Mouse (Mus musculus) limb, embryonic 13.5 days (tissue): Measurements from ENCODE around the gene Orm2. TPM values are rescaled to one million over a fixed set of nuclear protein-coding genes. Genes with fewer than 3 reads are reported as not detected.

Experiments
- ATAC-seq: fragments of 200-750 bp; cut with Nextera tagmentation; 2 replicates; pipeline ENCODE4 v1.8.0; 2017; ENCODE audit warnings: low read depth, moderate number of reproducible peaks, moderate TSS enrichment; ENCODE audit not compliant: low FRiP score
- H3K27ac ChIP-seq: fragments of 300-500 bp; sonication (generic); 2 replicates; pipeline ENCODE4 v1.5.1; 2015; ENCODE audit warnings: inconsistent platforms, mild to moderate bottlenecking, moderate library complexity
- H3K27me3 ChIP-seq: fragments of 300-500 bp; sonication (generic); 2 replicates; pipeline ENCODE4 v1.6.1; 2015; ENCODE audit warnings: mild to moderate bottlenecking, inconsistent platforms
- H3K36me3 ChIP-seq: fragments of 300-500 bp; sonication (generic); 2 replicates; pipeline ENCODE4 v1.6.1; 2015; ENCODE audit warnings: inconsistent platforms, mild to moderate bottlenecking, moderate library complexity
- H3K4me1 ChIP-seq: fragments of 300-500 bp; sonication (generic); 2 replicates; pipeline ENCODE4 v1.6.1; 2015; ENCODE audit warnings: inconsistent platforms
- H3K4me2 ChIP-seq: fragments of 300-500 bp; sonication (generic); replicated peaks from 2 replicates; pipeline ENCODE4 v1.6.1; 2015; ENCODE audit warnings: inconsistent platforms, mild to moderate bottlenecking, moderate library complexity
- H3K4me3 ChIP-seq: fragments of 300-500 bp; sonication (generic); 2 replicates; pipeline ENCODE4 v1.5.1; 2015; ENCODE audit warnings: moderate library complexity, mild to moderate bottlenecking, inconsistent platforms
- H3K9ac ChIP-seq: fragments of 300-500 bp; sonication (generic); 2 replicates; pipeline ENCODE4 v1.6.1; 2015; ENCODE audit warnings: mild to moderate bottlenecking, inconsistent platforms
- H3K9me3 ChIP-seq: fragments of 300-500 bp; sonication (generic); 2 replicates; pipeline ENCODE4 v1.6.1; 2016; ENCODE audit warnings: inconsistent platforms
- WGBS: fragments of 180-500 bp; shearing (Covaris S2); methylation state at CpG from one replicate; pipeline ENCODE4 v1.1.7; 2015; 5-methylcytosine and 5-hydroxymethylcytosine counted together
- polyA plus RNA-seq: library from polyadenylated mRNA; unstranded; fragments of >200 nt; fragmentation: Nextera tagmentation; extraction: Ambion mirVana; gene quantifications from 2 replicates; pipeline ENCODE4 v1.2.1, GENCODE M21; 2015

Gene Orm2
- polyA plus RNA-seq, 1 experiment from 2014 or later = not detected

GRCm38 (mm10) chr4:63409908-63410582 lies 47.8 kb downstream of the Orm2 start:
- Histone ChIP-seq H3K36me3 (no peaks in the 10 kb centered on the region), H3K27ac (peak overlapping the region; percentile 17; the same call in 1 of the 2 replicates), H3K9ac (peak overlapping the region; percentile 56), H3K4me3 (peak overlapping the region; percentile 64), H3K9me3 (no peaks in the 10 kb centered on the region), H3K4me1 (peaks cover 42% of the 10 kb centered on the region), H3K27me3 (no peaks in the 10 kb centered on the region), H3K4me2 (peak overlapping the region; percentile 97)
- WGBS = under 1% methylated on average over 39 of the region's 39 CpGs
- ATAC-seq = peak; percentile 75

GRCm38 (mm10) chr4:63410583-63410934 lies 48.3 kb downstream of the Orm2 start:
- WGBS = under 1% methylated on average over 19 of the region's 19 CpGs
- Histone ChIP-seq H3K27me3 (no peaks in the 10 kb centered on the region), H3K4me1 (peaks cover 37% of the 10 kb centered on the region), H3K4me2 (peak overlapping the region; percentile 97), H3K36me3 (0 out of 2 replicates have a peak, but pooled peaks cover under 1% of the 10 kb centered on the region), H3K27ac (peak overlapping the region; percentile 17; the same call in 1 of the 2 replicates), H3K9me3 (no peaks in the 10 kb centered on the region), H3K4me3 (peak overlapping the region; percentile 64), H3K9ac (peak overlapping the region; percentile 56; the same call in 1 of the 2 replicates)
- peak; percentile 90 for ATAC-seq

DNA sequence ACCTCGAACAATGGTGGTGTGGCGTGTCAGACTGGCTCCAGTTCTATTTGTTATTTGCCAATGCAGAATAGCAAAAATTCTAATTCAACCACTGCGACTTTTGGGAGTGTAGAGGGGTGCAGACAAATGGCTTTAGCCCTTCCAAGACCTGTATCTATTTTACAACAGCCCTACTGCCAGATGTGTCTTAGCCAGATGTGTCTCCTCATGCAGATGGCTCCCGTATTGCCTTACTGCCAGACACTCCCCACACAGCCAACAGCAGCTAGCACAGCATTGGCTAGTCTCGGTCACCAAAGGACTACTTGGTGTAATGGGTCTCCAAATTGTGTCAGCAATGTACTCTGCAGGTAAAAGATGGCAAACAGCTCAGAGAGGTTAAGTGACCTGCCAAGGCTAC lies 49.0 kb downstream of the Orm2 start:
- H3K27me3 ChIP-seq = no peaks in the 10 kb centered on the region
- H3K36me3 ChIP-seq = peaks cover 7% of the 10 kb centered on the region; the same call in 1 of the 2 replicates
- no peak overlapping the region for H3K9ac ChIP-seq
- H3K27ac ChIP-seq = no peak overlapping the region
- H3K4me2 ChIP-seq = no peak overlapping the region; the same call in 1 of the 2 replicates
- no peaks in the 10 kb centered on the region for H3K9me3 ChIP-seq
- peaks cover 35% of the 10 kb centered on the region for H3K4me1 ChIP-seq
- no peak overlapping the region for H3K4me3 ChIP-seq
- 55% methylated on average over 5 of the region's 5 CpGs for WGBS
- no peak for ATAC-seq

DNA sequence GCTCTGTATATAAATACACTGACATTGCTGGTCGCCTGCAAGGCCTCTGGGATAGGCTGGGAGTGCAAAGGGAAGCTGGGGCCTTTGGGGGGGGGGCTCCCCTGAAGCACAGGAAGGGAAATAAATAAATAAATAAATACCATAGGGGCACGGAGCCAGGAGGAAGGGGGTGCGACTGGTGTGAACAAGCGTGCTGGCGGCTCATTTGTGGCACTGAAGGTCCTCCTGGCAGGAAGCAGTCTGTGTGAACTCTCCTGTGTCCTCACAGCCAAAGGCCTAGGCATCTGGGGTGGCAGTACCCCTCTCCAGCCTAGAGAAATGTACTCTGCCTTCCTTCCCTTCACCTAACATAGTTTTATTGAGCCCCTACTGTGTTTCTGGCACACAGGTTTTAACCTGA lies 52.7 kb downstream of the Orm2 start:
- 72% methylated on average over 5 of the region's 5 CpGs for WGBS

More for the DNA sequence above, 52.7 kb downstream of the Orm2 start:
- Histone ChIP-seq H3K9ac (no peak overlapping the region), H3K4me3 (no peak overlapping the region), H3K4me2 (no peak overlapping the region), H3K27ac (no peak overlapping the region), H3K36me3 (peaks cover 10% of the 10 kb centered on the region; the same call in 1 of the 2 replicates), H3K9me3 (no peaks in the 10 kb centered on the region), H3K27me3 (no peaks in the 10 kb centered on the region), H3K4me1 (peaks cover 17% of the 10 kb centered on the region)
- ATAC-seq = no peak

Other genes with a start within 250 kb of the Orm2 start
- gene Ambp, start 207.7 kb upstream of the Orm2 start, polyA plus RNA-seq = 0.56 and 2.5 TPM in 2 replicates
- 0.10 and 0.13 TPM in 2 replicates for gene Kif12, start 190.3 kb upstream of the Orm2 start, polyA plus RNA-seq
- 32.1 and 32.3 TPM in 2 replicates for gene Col27a1, start 148.4 kb upstream of the Orm2 start, polyA plus RNA-seq
- not detected in 2 replicates for gene Orm1, start 17.9 kb upstream of the Orm2 start, polyA plus RNA-seq
- not detected in 2 replicates for gene Orm3, start 6.3 kb upstream of the Orm2 start, polyA plus RNA-seq
- gene Akna, start 40.9 kb downstream of the Orm2 start, polyA plus RNA-seq = 8.5 and 8.6 TPM in 2 replicates
- gene Whrn, start 133.5 kb downstream of the Orm2 start, polyA plus RNA-seq = 8.1 and 10.4 TPM in 2 replicates
- gene Atp6v1g1, start 182.3 kb downstream of the Orm2 start, polyA plus RNA-seq = 317 and 318 TPM in 2 replicates
- 8.2 and 8.3 TPM in 2 replicates for gene Tmem268, start 196.3 kb downstream of the Orm2 start, polyA plus RNA-seq
- not detected in 2 replicates for gene Gm11213, start 242.8 kb downstream of the Orm2 start, polyA plus RNA-seq